Mouse (Mus musculus) testis, adult 2 months (tissue): ENCODE data around the gene Dbt.

Experiments
- CTCF ChIP-seq: fragments of 200-500 bp; IDR thresholded peaks from 2 replicates; pipeline ENCODE4 v1.5.1; 2012; ENCODE audit warnings: low read depth, mild to moderate bottlenecking, inconsistent platforms, low read length, moderate library complexity; ENCODE audit not compliant: control insufficient read depth, insufficient read depth, insufficient replicate concordance
- POLR2A ChIP-seq: fragments of 200-500 bp; IDR thresholded peaks from 2 replicates; pipeline ENCODE4 v1.6.1; 2012; ENCODE audit warnings: low read depth, mild to moderate bottlenecking, inconsistent platforms, low read length, moderate library complexity; ENCODE audit not compliant: control insufficient read depth

GRCm38 (mm10) chr3:116577286-116577685 is 64.4 kb downstream of the Dbt start:
- TF ChIP-seq POLR2A = no peak
- peak; percentile 19; the same call in 1 of the 2 replicates for TF ChIP-seq CTCF
